Mouse (Mus musculus) midbrain, embryonic 12.5 days (tissue): ENCODE measurements around the gene Tkt. TPM values are rescaled to one million over a fixed set of nuclear protein-coding genes. Genes with fewer than 3 reads are reported as not detected.

Source experiments
- ATAC-seq: fragments of 200-750 bp; cut with Nextera tagmentation; 2 replicates; pipeline ENCODE4 v1.8.0; 2017; ENCODE audit warnings: low read depth, moderate TSS enrichment, moderate library complexity; ENCODE audit not compliant: low FRiP score
- H3K27ac ChIP-seq: fragments of 300-500 bp; sonication (generic); replicated peaks from 2 replicates; pipeline ENCODE4 v1.5.1; 2016; ENCODE audit warnings: mild to moderate bottlenecking
- H3K27me3 ChIP-seq: fragments of 300-500 bp; sonication (generic); 2 replicates; pipeline ENCODE4 v1.6.1; 2016; ENCODE audit warnings: mild to moderate bottlenecking
- H3K36me3 ChIP-seq: fragments of 300-500 bp; sonication (generic); 2 replicates; pipeline ENCODE4 v1.6.1; 2016
- H3K4me1 ChIP-seq: fragments of 300-500 bp; sonication (generic); 2 replicates; pipeline ENCODE4 v1.6.1; 2016
- H3K4me2 ChIP-seq: fragments of 300-500 bp; sonication (generic); replicated peaks from 2 replicates; pipeline ENCODE4 v1.6.1; 2016; ENCODE audit warnings: mild to moderate bottlenecking, moderate library complexity
- H3K4me3 ChIP-seq: fragments of 300-500 bp; sonication (generic); 2 replicates; pipeline ENCODE4 v1.5.1; 2016; ENCODE audit warnings: mild to moderate bottlenecking
- H3K9ac ChIP-seq: fragments of 300-500 bp; sonication (generic); replicated peaks from 2 replicates; pipeline ENCODE4 v1.6.1; 2016; ENCODE audit warnings: mild to moderate bottlenecking, moderate library complexity
- H3K9me3 ChIP-seq: fragments of 300-500 bp; sonication (generic); 2 replicates; pipeline ENCODE4 v1.6.1; 2016; ENCODE audit warnings: mild to moderate bottlenecking
- WGBS: fragments of 180-500 bp; shearing (Covaris S2); methylation state at CpG from one replicate; pipeline ENCODE4 v1.1.7; 2016; 5-methylcytosine and 5-hydroxymethylcytosine counted together
- microRNA-seq: library from miRNA; unstranded; fragments of <30 nt; microRNA quantifications from one replicate; pipeline ENCODE4, GENCODE M21; 2017
- polyA plus RNA-seq: library from polyadenylated mRNA; unstranded; fragments of >200 nt; fragmentation: Nextera tagmentation; extraction: Ambion mirVana; gene quantifications from 2 replicates; pipeline ENCODE4 v1.2.1, GENCODE M21; 2016

The Tkt gene
- polyA plus RNA-seq, 1 experiment from 2014 or later, result 240 TPM

GRCm38 (mm10) chr14:30610940-30611339, 62.8 kb downstream of the Tkt start:
- no peaks in the 10 kb centered on the region for H3K36me3 ChIP-seq
- H3K27ac ChIP-seq, result no peak overlapping the region
- no peaks in the 10 kb centered on the region for H3K27me3 ChIP-seq
- H3K4me3 ChIP-seq, result no peak overlapping the region
- no peak for ATAC-seq
- no peak overlapping the region for H3K9ac ChIP-seq
- WGBS, result 79% methylated on average over 3 of the region's 3 CpGs
- no peaks in the 10 kb centered on the region for H3K4me1 ChIP-seq
- no peaks in the 10 kb centered on the region for H3K9me3 ChIP-seq
- H3K4me2 ChIP-seq, result no peak overlapping the region

GRCm38 (mm10) chr14:30612523-30612922, 64.4 kb downstream of the Tkt start:
- Histone ChIP-seq H3K27ac (no peak overlapping the region), H3K4me1 (no peaks in the 10 kb centered on the region), H3K27me3 (no peaks in the 10 kb centered on the region), H3K36me3 (no peaks in the 10 kb centered on the region), H3K4me2 (no peak overlapping the region), H3K4me3 (no peak overlapping the region), H3K9ac (no peak overlapping the region), H3K9me3 (no peaks in the 10 kb centered on the region)
- 17% methylated on average over 7 of the region's 7 CpGs for WGBS
- ATAC-seq, result no peak

GRCm38 (mm10) chr14:30612962-30613715, 65.0 kb downstream of the Tkt start:
- no peak overlapping the region for H3K27ac ChIP-seq
- no peak overlapping the region for H3K4me3 ChIP-seq
- H3K9me3 ChIP-seq, result no peaks in the 10 kb centered on the region
- no peak for ATAC-seq
- WGBS, result 93% methylated on average over 2 of the region's 2 CpGs
- no peaks in the 10 kb centered on the region for H3K36me3 ChIP-seq
- no peaks in the 10 kb centered on the region for H3K4me1 ChIP-seq
- no peak overlapping the region for H3K4me2 ChIP-seq
- H3K27me3 ChIP-seq, result no peaks in the 10 kb centered on the region
- H3K9ac ChIP-seq, result no peak overlapping the region

DNA sequence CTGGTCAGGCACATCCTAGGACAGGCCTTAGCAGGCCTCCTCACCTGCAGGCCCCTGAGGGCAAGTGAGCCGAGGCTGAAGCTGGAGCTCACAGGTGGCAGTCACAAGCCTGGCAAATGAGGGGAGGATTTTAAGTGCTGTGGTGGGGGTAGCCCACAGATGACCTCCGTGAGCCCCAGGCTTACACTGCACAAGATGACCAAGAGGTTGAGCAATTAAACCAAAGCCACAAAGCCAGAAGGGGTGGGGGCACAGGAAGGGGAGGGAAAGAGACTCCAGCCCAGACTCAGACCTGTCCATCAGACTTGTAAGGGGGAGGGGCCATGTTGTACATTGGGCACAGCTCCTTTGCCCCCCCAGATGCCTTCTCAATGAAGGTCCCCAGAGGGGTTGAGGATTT, 68.6 kb downstream of the Tkt start:
- no peak for ATAC-seq
- Histone ChIP-seq H3K9me3 (no peaks in the 10 kb centered on the region), H3K27ac (no peak overlapping the region), H3K27me3 (no peaks in the 10 kb centered on the region), H3K9ac (no peak overlapping the region), H3K4me2 (no peak overlapping the region), H3K4me1 (no peaks in the 10 kb centered on the region), H3K4me3 (no peak overlapping the region), H3K36me3 (no peaks in the 10 kb centered on the region)
- WGBS, result 79% methylated on average over 2 of the region's 2 CpGs

DNA sequence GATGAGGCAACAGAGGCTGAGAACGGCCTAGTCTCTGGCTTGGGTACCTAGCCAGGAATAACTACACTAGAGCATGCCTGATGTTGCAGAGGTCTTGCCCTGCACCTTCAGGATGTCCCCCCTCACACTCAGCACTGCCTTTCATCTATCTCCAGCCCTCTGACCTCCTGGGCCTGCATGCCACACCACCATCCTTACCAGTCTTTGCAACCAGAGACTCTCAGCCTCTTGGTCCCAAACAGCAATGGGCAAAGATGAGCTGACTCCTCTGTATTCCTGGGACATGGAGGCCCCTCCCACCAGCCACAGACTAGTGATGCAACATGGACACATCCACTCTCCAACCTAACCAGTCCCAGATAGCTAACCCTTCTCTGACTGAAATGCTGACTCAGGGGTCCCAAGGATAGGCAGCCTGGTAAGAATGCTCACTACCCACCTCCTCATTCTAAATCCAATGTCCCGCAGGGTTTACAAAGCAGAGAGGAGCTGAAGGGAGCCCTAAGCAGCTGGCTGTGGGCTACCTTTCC, 70.7 kb downstream of the Tkt start:
- Histone ChIP-seq H3K4me1 (no peaks in the 10 kb centered on the region), H3K9me3 (no peaks in the 10 kb centered on the region), H3K36me3 (no peaks in the 10 kb centered on the region), H3K27ac (no peak overlapping the region), H3K27me3 (peaks cover 3% of the 10 kb centered on the region; the same call in 1 of the 2 replicates), H3K4me2 (no peak overlapping the region), H3K4me3 (no peak overlapping the region), H3K9ac (0 out of 2 replicates have a peak overlapping the region, but pooled peaks have one; percentile 8)
- ATAC-seq, result no peak
- WGBS, result 86% methylated on average over 2 of the region's 2 CpGs

GRCm38 (mm10) chr14:30619982-30620578, 71.9 kb downstream of the Tkt start:
- H3K9me3 ChIP-seq, result no peaks in the 10 kb centered on the region
- H3K9ac ChIP-seq, result no peak overlapping the region
- no peak overlapping the region for H3K4me3 ChIP-seq
- peaks cover 8% of the 10 kb centered on the region; the same call in 1 of the 2 replicates for H3K4me1 ChIP-seq
- H3K4me2 ChIP-seq, result no peak overlapping the region
- H3K36me3 ChIP-seq, result no peaks in the 10 kb centered on the region
- WGBS, result 80% methylated on average over 7 of the region's 7 CpGs
- H3K27me3 ChIP-seq, result peaks cover 15% of the 10 kb centered on the region
- no peak for ATAC-seq
- H3K27ac ChIP-seq, result no peak overlapping the region

DNA sequence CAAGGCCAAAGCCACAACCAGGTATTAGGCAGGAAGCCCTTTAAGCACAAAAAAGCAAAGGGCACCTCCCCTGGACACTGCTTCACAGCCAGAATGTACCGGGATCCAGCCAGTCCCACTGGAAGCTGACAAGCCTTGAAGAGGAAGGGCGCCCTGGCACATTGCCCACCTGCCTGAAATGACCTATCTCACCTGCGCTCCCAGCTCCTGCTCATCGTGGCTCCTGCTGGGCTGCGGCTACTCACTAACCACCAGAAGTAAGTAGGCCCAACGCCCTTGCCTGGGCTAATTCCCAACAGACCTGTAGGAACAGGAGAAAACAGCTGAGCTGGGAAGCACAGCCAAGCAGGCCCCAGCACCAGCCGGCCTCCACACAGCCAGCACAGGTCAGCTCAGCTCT, 74.0 kb downstream of the Tkt start:
- no peak for ATAC-seq
- Histone ChIP-seq H3K27ac (no peak overlapping the region), H3K27me3 (peaks cover 34% of the 10 kb centered on the region), H3K4me1 (peaks cover 20% of the 10 kb centered on the region), H3K9ac (no peak overlapping the region), H3K4me2 (no peak overlapping the region), H3K36me3 (no peaks in the 10 kb centered on the region), H3K4me3 (no peak overlapping the region), H3K9me3 (no peaks in the 10 kb centered on the region)
- WGBS, result 83% methylated on average over 7 of the region's 7 CpGs

GRCm38 (mm10) chr14:30622556-30622955, 74.4 kb downstream of the Tkt start:
- H3K4me2 ChIP-seq, result no peak overlapping the region
- H3K9me3 ChIP-seq, result no peaks in the 10 kb centered on the region
- no peak overlapping the region for H3K4me3 ChIP-seq
- H3K9ac ChIP-seq, result no peak overlapping the region
- H3K36me3 ChIP-seq, result no peaks in the 10 kb centered on the region
- peaks cover 34% of the 10 kb centered on the region for H3K27me3 ChIP-seq
- H3K4me1 ChIP-seq, result peaks cover 20% of the 10 kb centered on the region
- 89% methylated on average over 8 of the region's 8 CpGs for WGBS
- H3K27ac ChIP-seq, result no peak overlapping the region
- no peak for ATAC-seq

Small RNAs within 50 kb of the gene (microRNA-seq; reads per million reads assigned to microRNA genes)
- 8.8 reads per million, percentile 25 among the genes with 10 or more reads in this experiment for gene Mir3076

Other genes with a start within 250 kb of the Tkt start
- gene Dcp1a, start 68.8 kb upstream of the Tkt start, polyA plus RNA-seq, result 29.3 and 31.9 TPM in 2 replicates
- 2.5 and 2.8 TPM in 2 replicates for gene Cacna1d, start 56.9 kb upstream of the Tkt start, polyA plus RNA-seq
- gene Prkcd, start 77.9 kb downstream of the Tkt start, polyA plus RNA-seq, result 25.3 and 26.9 TPM in 2 replicates
- 11.4 and 12.8 TPM in 2 replicates for gene Rft1, start 106.0 kb downstream of the Tkt start, polyA plus RNA-seq
- 21.5 and 24.0 TPM in 2 replicates for gene Sfmbt1, start 166.5 kb downstream of the Tkt start, polyA plus RNA-seq